Mouse (Mus musculus) testis, adult 10 weeks (tissue): ENCODE results near the gene Gpr183. TPM values are rescaled to one million over a fixed set of nuclear protein-coding genes. Genes with fewer than 3 reads are reported as not detected.

Experiments used
- polyA plus RNA-seq: library from polyadenylated mRNA; stranded (reverse); fragments of 350-450 nt; fragmentation: Illumina TruSeq; extraction: RNeasy Lipid Tissue Mini Kit (QIAGEN cat#74804); gene quantifications from one replicate; pipeline ENCODE4 v1.2.3, GENCODE M21; 2014; ENCODE audit warnings: low read depth, low replicate concordance

The Gpr183 gene
- 0.14 TPM for polyA plus RNA-seq

GRCm38 (mm10) chr14:121964990-121965389 is at the start of gene Gpr183:
TSS of gene Gpr183 (minus strand) at chr14:121965195.

GRCm38 (mm10) chr14:121915621-121916020 is 49.4 kb downstream of the Gpr183 start, which contains the start of gene Gpr18:
TSS of gene Gpr18 (minus strand) at chr14:121915781.

Other genes starting within 250 kb of the Gpr183 start
- gene Dock9, start 167.4 kb downstream of the Gpr183 start, polyA plus RNA-seq: 4.3 TPM
- gene Ubac2, start 86.6 kb downstream of the Gpr183 start, polyA plus RNA-seq: 28.3 TPM
- 0.14 TPM for gene Gpr18, start 49.4 kb downstream of the Gpr183 start, polyA plus RNA-seq
- 4.5 TPM for gene Timm8a2, start 69.5 kb upstream of the Gpr183 start, polyA plus RNA-seq
- gene Tm9sf2, start 141.8 kb upstream of the Gpr183 start, polyA plus RNA-seq: 336 TPM
- gene Clybl, start 216.5 kb upstream of the Gpr183 start, polyA plus RNA-seq: 5.7 TPM